Mouse (Mus musculus) hindbrain, embryonic 11.5 days (tissue): ENCODE results near the gene Vash1. TPM values are rescaled to one million over a fixed set of nuclear protein-coding genes. Genes with fewer than 3 reads are reported as not detected.

ENCODE experiments used
- ATAC-seq: fragments of 200-750 bp; cut with Nextera tagmentation; 2 replicates; pipeline ENCODE4 v1.8.0; 2017; ENCODE audit warnings: mild to moderate bottlenecking, moderate TSS enrichment, moderate library complexity; ENCODE audit not compliant: low FRiP score
- DNase-seq: peaks from one replicate; pipeline ENCODE4 v3.0.0-alpha.2; 2015; ENCODE audit warnings: low spot score
- H3K27ac ChIP-seq: fragments of 300-500 bp; sonication (generic); 2 replicates; pipeline ENCODE4 v1.5.1; 2014; ENCODE audit warnings: mild to moderate bottlenecking, low read depth, low read length
- H3K27me3 ChIP-seq: fragments of 300-500 bp; sonication (generic); 2 replicates; pipeline ENCODE4 v1.6.1; 2014; ENCODE audit warnings: mild to moderate bottlenecking, low read length, moderate library complexity, mixed read lengths; ENCODE audit not compliant: control insufficient read depth, insufficient read depth
- H3K36me3 ChIP-seq: fragments of 300-500 bp; sonication (generic); 2 replicates; pipeline ENCODE4 v1.6.1; 2014; ENCODE audit warnings: mild to moderate bottlenecking, low read length, moderate library complexity, mixed read lengths; ENCODE audit not compliant: control insufficient read depth, insufficient read depth
- H3K4me1 ChIP-seq: fragments of 300-500 bp; sonication (generic); replicated peaks from 2 replicates; pipeline ENCODE4 v1.6.1; 2014; ENCODE audit warnings: low read length, mixed read lengths; ENCODE audit not compliant: control insufficient read depth, insufficient read depth
- H3K4me2 ChIP-seq: fragments of 300-500 bp; sonication (generic); replicated peaks from 2 replicates; pipeline ENCODE4 v1.6.1; 2014; ENCODE audit warnings: mild to moderate bottlenecking, low read depth, low read length
- H3K4me3 ChIP-seq: fragments of 300-500 bp; sonication (generic); 2 replicates; pipeline ENCODE4 v1.5.1; 2014; ENCODE audit warnings: low read depth, low read length
- H3K9ac ChIP-seq: fragments of 300-500 bp; sonication (generic); 2 replicates; pipeline ENCODE4 v1.6.1; 2014; ENCODE audit warnings: low read depth, low read length
- H3K9me3 ChIP-seq: fragments of 300-500 bp; sonication (generic); 2 replicates; pipeline ENCODE4 v1.6.1; 2016; ENCODE audit warnings: low read length; ENCODE audit not compliant: control insufficient read depth
- WGBS: fragments of 180-500 bp; shearing (Covaris S2); extraction: QIAGEN DNeasy Blood & Tissue Kit; methylation state at CpG from one replicate; pipeline ENCODE4 v1.1.7; 2014; 5-methylcytosine and 5-hydroxymethylcytosine counted together
- polyA plus RNA-seq: library from polyadenylated mRNA; unstranded; fragments of >200 nt; fragmentation: Nextera tagmentation; extraction: Ambion mirVana; gene quantifications from 2 replicates; pipeline ENCODE4 v1.2.1, GENCODE M21; 2014

Vash1 gene
- polyA plus RNA-seq, 1 experiment from 2014 or later = 28.1 TPM

- Histone ChIP-seq H3K9me3 (no peaks in the 10 kb centered on the region), H3K4me1 (no peaks in the 10 kb centered on the region; the same call in 1 of the 2 replicates), H3K36me3 (peaks cover 9% of the 10 kb centered on the region; the same call in 1 of the 2 replicates), H3K9ac (no peak overlapping the region), H3K27me3 (no peaks in the 10 kb centered on the region), H3K4me2 (no peak overlapping the region), H3K27ac (0 out of 2 replicates have a peak overlapping the region, but pooled peaks have one; percentile 4), H3K4me3 (no peak overlapping the region)
- 83% methylated on average over 4 of the region's 4 CpGs for WGBS
- no peak for DNase-seq
- no peak for ATAC-seq
Measured at GRCm38 (mm10) chr12:86687445-86687955, 9.0 kb downstream of the Vash1 start.

- Histone ChIP-seq H3K4me3 (no peak overlapping the region), H3K4me1 (no peaks in the 10 kb centered on the region), H3K27me3 (no peaks in the 10 kb centered on the region), H3K4me2 (no peak overlapping the region), H3K9ac (no peak overlapping the region), H3K36me3 (peaks cover 9% of the 10 kb centered on the region; the same call in 1 of the 2 replicates), H3K9me3 (no peaks in the 10 kb centered on the region), H3K27ac (0 out of 2 replicates have a peak overlapping the region, but pooled peaks have one; percentile 4)
- peak; percentile 24; the same call in 1 of the 2 replicates for ATAC-seq
- DNase-seq = no peak
- 76% methylated on average over 4 of the region's 4 CpGs for WGBS
Measured at GRCm38 (mm10) chr12:86687971-86688573, 9.6 kb downstream of the Vash1 start.

DNA sequence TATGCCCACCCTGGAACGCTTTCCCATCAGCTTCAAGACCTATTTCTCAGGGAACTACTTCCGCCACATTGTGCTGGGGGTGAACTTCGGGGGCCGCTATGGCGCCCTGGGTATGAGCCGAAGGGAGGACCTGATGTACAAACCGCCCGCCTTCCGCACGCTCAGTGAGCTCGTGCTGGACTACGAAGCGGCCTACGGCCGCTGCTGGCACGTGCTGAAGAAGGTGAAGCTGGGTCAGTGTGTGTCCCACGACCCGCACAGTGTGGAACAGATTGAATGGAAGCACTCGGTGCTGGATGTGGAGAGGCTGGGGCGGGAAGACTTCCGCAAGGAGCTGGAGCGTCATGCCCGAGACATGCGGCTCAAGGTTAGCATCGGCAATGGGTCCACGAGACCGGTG, 10.4 kb downstream of the Vash1 start:
- no peak for DNase-seq
- H3K27me3 ChIP-seq = no peaks in the 10 kb centered on the region
- H3K9ac ChIP-seq = no peak overlapping the region
- H3K9me3 ChIP-seq = no peaks in the 10 kb centered on the region
- H3K4me1 ChIP-seq = no peaks in the 10 kb centered on the region
- WGBS = 95% methylated on average over 27 of the region's 27 CpGs
- no peak overlapping the region for H3K27ac ChIP-seq
- no peak overlapping the region for H3K4me2 ChIP-seq
- no peak overlapping the region for H3K4me3 ChIP-seq
- peaks cover 9% of the 10 kb centered on the region; the same call in 1 of the 2 replicates for H3K36me3 ChIP-seq
- ATAC-seq = no peak

DNA sequence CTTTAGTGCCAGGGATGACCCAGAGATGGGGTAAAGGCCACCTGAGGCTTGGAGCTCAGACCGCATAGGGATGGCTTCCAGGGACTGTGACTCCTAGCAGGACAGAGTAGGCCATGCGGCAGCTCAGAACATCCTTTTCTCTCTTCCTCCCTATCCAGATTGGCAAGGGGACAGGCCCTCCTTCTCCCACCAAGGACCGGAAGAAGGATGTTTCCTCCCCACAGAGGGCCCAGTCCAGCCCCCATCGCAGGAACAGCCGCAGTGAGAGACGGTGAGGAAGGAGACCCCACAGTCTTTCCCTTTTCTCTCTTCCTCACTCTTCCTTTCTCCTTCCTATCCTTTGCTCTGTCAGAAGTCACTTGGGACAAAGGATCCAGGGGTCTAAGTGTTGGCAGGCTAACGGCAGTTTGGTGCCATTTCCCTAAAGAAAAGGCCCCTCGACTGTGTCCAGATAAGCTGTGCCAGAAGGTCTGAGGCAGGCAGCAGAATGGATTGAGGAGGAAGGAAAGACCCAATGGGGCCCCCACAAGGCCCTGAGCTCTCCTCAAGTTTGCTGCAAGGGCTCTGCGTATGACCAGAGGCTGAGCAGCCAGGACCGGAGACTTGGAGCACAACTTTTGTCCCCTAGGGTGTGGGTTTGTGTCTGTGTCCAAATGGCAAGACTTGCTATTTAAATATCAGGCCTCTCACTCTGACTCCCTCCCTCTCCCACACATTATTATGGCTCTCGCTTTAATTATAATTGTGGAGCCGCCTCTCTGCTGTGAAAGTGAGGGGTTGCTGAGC, 12.4 kb downstream of the Vash1 start:
- H3K27me3 ChIP-seq = no peaks in the 10 kb centered on the region
- no peak for ATAC-seq
- H3K4me1 ChIP-seq = no peaks in the 10 kb centered on the region
- H3K9ac ChIP-seq = no peak overlapping the region
- 89% methylated on average over 12 of the region's 12 CpGs for WGBS
- H3K4me2 ChIP-seq = no peak overlapping the region
- H3K4me3 ChIP-seq = no peak overlapping the region
- H3K27ac ChIP-seq = no peak overlapping the region
- peaks cover 9% of the 10 kb centered on the region for H3K36me3 ChIP-seq
- H3K9me3 ChIP-seq = no peaks in the 10 kb centered on the region
- DNase-seq = no peak

DNA sequence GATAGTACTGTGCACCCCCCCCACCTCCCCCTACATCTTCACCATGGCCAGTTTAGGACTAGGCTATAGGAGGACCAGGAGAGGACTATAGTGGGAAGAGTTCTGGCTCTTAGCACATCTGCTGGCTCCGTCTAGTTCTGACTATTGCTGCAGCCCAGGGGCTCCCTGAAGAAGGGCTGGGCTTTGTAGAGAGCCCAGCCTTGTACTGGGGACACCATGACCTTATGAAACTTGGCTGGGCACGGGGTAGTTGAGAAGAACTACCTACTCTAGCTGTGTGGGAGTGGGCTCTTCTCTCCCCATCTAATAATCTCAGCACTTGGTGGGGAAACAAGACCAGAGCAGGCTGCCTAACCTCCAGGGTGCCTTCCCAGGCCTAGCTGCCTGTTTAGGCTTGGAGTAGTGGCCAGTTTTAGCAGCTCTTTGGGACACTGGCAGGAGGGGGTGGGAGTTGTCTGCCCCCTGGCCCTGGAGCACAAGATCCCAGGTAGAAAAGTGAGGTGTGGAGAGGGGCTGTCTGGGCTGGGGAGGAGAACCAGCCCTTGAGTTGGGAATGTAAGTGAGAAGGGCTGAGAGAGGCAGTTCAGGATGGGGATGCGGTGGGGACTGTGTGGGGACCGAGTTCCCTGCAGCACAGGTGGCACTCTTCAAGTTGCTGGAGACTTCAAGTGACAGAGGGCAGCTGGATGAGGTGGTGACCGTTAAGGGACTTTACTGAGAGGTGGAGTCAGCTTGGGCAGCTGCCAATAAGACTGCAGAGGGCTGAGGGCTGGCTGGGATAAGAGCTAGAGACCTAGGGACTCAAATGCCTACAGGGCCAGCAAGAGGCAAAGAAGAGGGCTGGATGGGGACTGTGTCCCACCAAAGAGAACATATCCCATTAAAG, 14.2 kb downstream of the Vash1 start:
- Histone ChIP-seq H3K27me3 (no peaks in the 10 kb centered on the region), H3K27ac (no peak overlapping the region), H3K4me1 (no peaks in the 10 kb centered on the region), H3K4me3 (no peak overlapping the region), H3K36me3 (no peaks in the 10 kb centered on the region; the same call in 1 of the 2 replicates), H3K9ac (no peak overlapping the region), H3K9me3 (no peaks in the 10 kb centered on the region), H3K4me2 (no peak overlapping the region)
- 82% methylated on average over 5 of the region's 5 CpGs for WGBS
- ATAC-seq = no peak
- no peak for DNase-seq

DNA sequence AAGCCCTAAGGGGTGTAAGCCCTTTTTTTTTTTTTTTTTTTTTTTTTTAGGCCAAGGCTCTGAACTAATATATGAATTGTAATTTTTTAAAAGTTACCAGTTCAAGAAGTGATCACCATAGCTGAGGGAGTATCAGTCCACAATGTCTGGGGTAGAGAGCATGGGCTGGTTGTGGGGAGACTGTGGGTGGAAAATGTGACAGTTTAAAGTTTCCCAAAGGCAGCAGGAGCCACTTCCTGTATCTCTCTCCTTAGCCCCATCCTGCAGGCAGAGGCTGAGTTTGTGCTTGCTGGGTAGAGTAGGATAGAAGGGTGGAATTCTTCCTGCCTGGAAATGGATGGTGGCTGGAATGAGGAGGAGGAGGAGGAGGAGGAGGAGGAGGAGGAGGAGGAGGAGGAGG, 14.9 kb downstream of the Vash1 start:
- H3K36me3 ChIP-seq = no peaks in the 10 kb centered on the region; the same call in 1 of the 2 replicates
- no peak overlapping the region for H3K4me2 ChIP-seq
- H3K9me3 ChIP-seq = no peaks in the 10 kb centered on the region
- no peak overlapping the region for H3K4me3 ChIP-seq
- no peak overlapping the region for H3K27ac ChIP-seq
- H3K27me3 ChIP-seq = no peaks in the 10 kb centered on the region
- H3K9ac ChIP-seq = no peak overlapping the region
- ATAC-seq (no peak), DNase-seq (no peak)
- no peaks in the 10 kb centered on the region for H3K4me1 ChIP-seq

GRCm38 (mm10) chr12:86694441-86694840, 15.9 kb downstream of the Vash1 start:
- Histone ChIP-seq H3K27ac (no peak overlapping the region), H3K9ac (no peak overlapping the region), H3K4me2 (no peak overlapping the region), H3K36me3 (no peaks in the 10 kb centered on the region; the same call in 1 of the 2 replicates), H3K4me1 (no peaks in the 10 kb centered on the region), H3K4me3 (no peak overlapping the region), H3K27me3 (no peaks in the 10 kb centered on the region), H3K9me3 (no peaks in the 10 kb centered on the region)
- 86% methylated on average over 1 of the region's 1 CpGs for WGBS
- DNase-seq (no peak), ATAC-seq (no peak)

DNA sequence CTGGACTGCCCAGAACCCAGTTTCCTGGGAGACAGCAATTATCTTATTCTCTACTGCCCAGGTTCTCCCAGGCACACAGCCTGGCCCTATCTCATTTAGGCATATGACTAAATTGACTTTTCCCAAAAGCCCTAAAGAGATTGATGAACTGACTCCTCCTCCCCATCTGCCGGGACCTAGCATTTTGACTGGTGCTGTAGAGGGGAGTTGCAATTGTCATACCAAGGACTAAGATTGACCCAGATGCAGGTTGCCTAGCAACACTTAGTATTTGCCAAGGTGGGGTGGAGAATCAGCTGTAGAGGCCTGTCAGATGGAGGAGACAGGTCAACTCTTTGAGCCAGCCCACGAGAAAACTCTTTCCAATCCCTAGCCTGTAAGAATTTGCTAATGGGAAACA, 19.5 kb downstream of the Vash1 start:
- ATAC-seq = peak; percentile 33; the same call in 1 of the 2 replicates
- peak; percentile 36 for DNase-seq
- H3K4me3 ChIP-seq = no peak overlapping the region
- H3K4me2 ChIP-seq = no peak overlapping the region
- peaks cover 7% of the 10 kb centered on the region; the same call in 1 of the 2 replicates for H3K4me1 ChIP-seq
- H3K27ac ChIP-seq = no peak overlapping the region
- WGBS = 54% methylated on average over 2 of the region's 2 CpGs
- H3K9ac ChIP-seq = no peak overlapping the region
- H3K36me3 ChIP-seq = no peaks in the 10 kb centered on the region; the same call in 1 of the 2 replicates
- H3K27me3 ChIP-seq = no peaks in the 10 kb centered on the region
- H3K9me3 ChIP-seq = no peaks in the 10 kb centered on the region
